Mouse (Mus musculus) stomach, embryonic 15.5 days (tissue): ENCODE data around the gene Tas1r1. TPM values are rescaled to one million over a fixed set of nuclear protein-coding genes. Genes with fewer than 3 reads are reported as not detected.
A peak's percentile ranks its signal among the peaks of the same experiment; 100 is the strongest.

Experiments used
- ATAC-seq: fragments of 200-750 bp; cut with Nextera tagmentation; 2 replicates; pipeline ENCODE4 v1.8.0; 2017; ENCODE audit warnings: low read depth, moderate number of reproducible peaks, moderate TSS enrichment; ENCODE audit not compliant: insufficient read depth, low FRiP score
- H3K27ac ChIP-seq: fragments of 300-500 bp; sonication (generic); 2 replicates; pipeline ENCODE4 v1.5.1; 2015; ENCODE audit warnings: mild to moderate bottlenecking, inconsistent platforms
- H3K27me3 ChIP-seq: fragments of 300-500 bp; sonication (generic); replicated peaks from 2 replicates; pipeline ENCODE4 v1.6.1; 2015; ENCODE audit warnings: inconsistent platforms
- H3K36me3 ChIP-seq: fragments of 300-500 bp; sonication (generic); 2 replicates; pipeline ENCODE4 v1.6.1; 2015; ENCODE audit warnings: inconsistent platforms
- H3K4me1 ChIP-seq: fragments of 300-500 bp; sonication (generic); 2 replicates; pipeline ENCODE4 v1.6.1; 2015; ENCODE audit warnings: inconsistent platforms
- H3K4me2 ChIP-seq: fragments of 300-500 bp; sonication (generic); 2 replicates; pipeline ENCODE4 v1.6.1; 2015; ENCODE audit warnings: mild to moderate bottlenecking, inconsistent platforms
- H3K4me3 ChIP-seq: fragments of 300-500 bp; sonication (generic); replicated peaks from 2 replicates; pipeline ENCODE4 v1.5.1; 2015; ENCODE audit warnings: inconsistent platforms
- H3K9ac ChIP-seq: fragments of 300-500 bp; sonication (generic); 2 replicates; pipeline ENCODE4 v1.6.1; 2015; ENCODE audit warnings: inconsistent platforms
- H3K9me3 ChIP-seq: fragments of 300-500 bp; sonication (generic); 2 replicates; pipeline ENCODE4 v1.6.1; 2016; ENCODE audit warnings: inconsistent platforms
- WGBS: fragments of 180-500 bp; shearing (Covaris S2); methylation state at CpG from one replicate; pipeline ENCODE4 v1.1.7; 2015; 5-methylcytosine and 5-hydroxymethylcytosine counted together
- polyA plus RNA-seq: library from polyadenylated mRNA; unstranded; fragments of >200 nt; fragmentation: Nextera tagmentation; extraction: Ambion mirVana; gene quantifications from 2 replicates; pipeline ENCODE4 v1.2.1, GENCODE M21; 2015

Gene Tas1r1
- polyA plus RNA-seq, 1 experiment from 2014 or later = 0.28 TPM

DNA sequence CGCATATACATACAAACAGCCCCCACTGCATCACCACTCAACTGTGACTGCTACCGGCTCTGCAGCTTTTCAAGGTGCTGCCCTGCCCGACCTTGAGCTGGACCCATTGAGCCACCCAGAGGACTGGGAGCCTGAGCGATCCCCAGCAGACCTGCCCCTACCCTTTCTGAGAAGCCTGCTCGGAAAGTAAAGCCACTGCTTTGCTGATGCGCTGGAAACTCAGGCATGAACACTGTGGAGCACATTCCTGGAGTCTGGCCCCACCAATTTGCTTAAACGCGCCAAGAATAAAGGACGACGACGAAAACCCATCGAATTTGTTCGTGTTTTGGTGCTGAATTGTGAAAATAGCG is 30.2 kb downstream of the Tas1r1 start:
- Histone ChIP-seq H3K9me3 (no peaks in the 10 kb centered on the region), H3K4me1 (peaks cover 41% of the 10 kb centered on the region), H3K27me3 (no peaks in the 10 kb centered on the region), H3K9ac (peak overlapping the region; percentile 62; the same call in 1 of the 2 replicates), H3K27ac (peak overlapping the region; percentile 94), H3K4me2 (peak overlapping the region; percentile 93), H3K36me3 (peaks cover 10% of the 10 kb centered on the region), H3K4me3 (peak overlapping the region; percentile 87)
- no peak for ATAC-seq
- under 1% methylated on average over 14 of the region's 14 CpGs for WGBS

DNA sequence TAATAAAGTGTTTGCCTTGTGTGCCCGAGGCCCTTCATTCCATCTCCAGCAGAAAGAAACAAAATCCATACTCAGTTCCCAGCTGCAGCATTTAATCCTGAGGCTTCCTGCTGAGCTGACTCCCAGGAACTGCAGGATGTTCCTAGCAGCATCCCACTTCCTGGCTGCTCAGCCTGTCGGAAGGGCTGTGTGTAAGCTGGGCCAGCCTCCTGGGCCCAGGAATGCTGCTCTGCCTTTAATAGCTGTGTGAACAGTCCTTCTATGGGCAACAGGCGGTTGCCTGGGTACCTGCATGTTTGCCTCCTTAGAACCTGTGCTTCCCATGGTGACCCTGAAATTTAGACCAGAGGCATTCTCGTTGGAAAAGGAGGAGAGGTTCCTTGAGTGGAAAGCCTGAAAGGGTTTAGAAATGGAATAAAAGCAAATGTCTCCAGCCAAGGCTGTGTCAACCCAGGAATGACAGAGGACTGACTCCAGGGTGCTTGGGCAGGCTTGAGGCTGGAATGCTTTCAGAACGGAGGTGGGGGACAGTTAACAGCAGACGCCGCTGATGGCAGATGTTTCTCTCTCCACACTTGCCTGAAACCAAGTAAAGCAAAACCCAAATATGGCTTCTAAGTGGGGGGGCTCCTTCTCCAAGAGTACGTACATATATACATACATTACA is 30.8 kb downstream of the Tas1r1 start:
- ATAC-seq = no peak
- Histone ChIP-seq H3K4me2 (peak overlapping the region; percentile 93), H3K4me1 (peaks cover 41% of the 10 kb centered on the region), H3K27ac (peak overlapping the region; percentile 94), H3K36me3 (peaks cover 5% of the 10 kb centered on the region), H3K27me3 (no peaks in the 10 kb centered on the region), H3K9ac (peak overlapping the region; percentile 62; the same call in 1 of the 2 replicates), H3K9me3 (no peaks in the 10 kb centered on the region), H3K4me3 (peak overlapping the region; percentile 87)
- WGBS = 6% methylated on average over 8 of the region's 8 CpGs

DNA sequence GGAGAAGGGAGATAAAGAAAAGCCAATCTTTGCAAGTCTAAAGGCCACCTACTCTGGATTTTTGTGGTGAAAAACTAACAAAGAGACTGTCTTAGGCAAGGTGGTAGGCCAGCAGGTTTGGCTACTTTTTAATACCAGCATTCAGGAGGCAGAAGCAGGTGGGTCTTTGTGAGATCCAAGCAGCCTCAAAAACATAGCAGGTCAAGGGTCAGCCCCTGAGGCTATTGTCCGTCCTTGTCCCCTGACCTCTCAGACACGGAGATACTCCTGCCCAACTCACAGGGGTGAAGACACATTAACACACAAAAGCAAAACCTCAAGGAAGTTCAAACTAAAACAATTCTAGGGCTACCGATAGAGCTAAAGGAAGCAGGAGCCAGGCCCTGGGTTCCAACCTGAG is 31.6 kb downstream of the Tas1r1 start:
- no peak overlapping the region for H3K9ac ChIP-seq
- no peaks in the 10 kb centered on the region for H3K36me3 ChIP-seq
- peak overlapping the region; percentile 94; the same call in 1 of the 2 replicates for H3K27ac ChIP-seq
- no peak for ATAC-seq
- H3K27me3 ChIP-seq = no peaks in the 10 kb centered on the region
- H3K4me2 ChIP-seq = no peak overlapping the region
- H3K4me1 ChIP-seq = peaks cover 35% of the 10 kb centered on the region
- H3K4me3 ChIP-seq = no peak overlapping the region
- H3K9me3 ChIP-seq = no peaks in the 10 kb centered on the region
- 43% methylated on average over 3 of the region's 3 CpGs for WGBS

DNA sequence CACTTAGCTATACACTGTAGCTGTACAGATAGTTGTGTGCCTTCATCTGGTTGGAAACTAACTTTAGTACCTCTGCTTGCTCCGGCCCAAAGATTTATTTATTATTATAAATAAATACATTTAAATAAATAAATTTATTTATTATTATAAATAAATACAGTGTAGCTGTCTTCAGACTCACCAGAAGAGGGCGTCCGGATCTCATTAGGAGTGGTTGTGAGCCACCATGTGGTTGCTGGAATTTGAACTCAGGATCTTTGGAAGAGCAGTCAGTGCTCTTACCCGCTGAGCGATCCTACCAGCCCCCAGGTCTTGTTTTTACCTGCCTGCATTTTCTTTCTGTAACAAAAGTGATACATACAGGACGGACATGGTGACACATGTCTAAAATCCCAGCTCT is 32.2 kb downstream of the Tas1r1 start:
- Histone ChIP-seq H3K36me3 (no peaks in the 10 kb centered on the region), H3K9me3 (no peaks in the 10 kb centered on the region), H3K4me3 (no peak overlapping the region), H3K4me2 (no peak overlapping the region), H3K4me1 (peaks cover 28% of the 10 kb centered on the region), H3K27me3 (no peaks in the 10 kb centered on the region), H3K27ac (no peak overlapping the region), H3K9ac (no peak overlapping the region)
- WGBS = 70% methylated on average over 6 of the region's 6 CpGs
- ATAC-seq = no peak

DNA sequence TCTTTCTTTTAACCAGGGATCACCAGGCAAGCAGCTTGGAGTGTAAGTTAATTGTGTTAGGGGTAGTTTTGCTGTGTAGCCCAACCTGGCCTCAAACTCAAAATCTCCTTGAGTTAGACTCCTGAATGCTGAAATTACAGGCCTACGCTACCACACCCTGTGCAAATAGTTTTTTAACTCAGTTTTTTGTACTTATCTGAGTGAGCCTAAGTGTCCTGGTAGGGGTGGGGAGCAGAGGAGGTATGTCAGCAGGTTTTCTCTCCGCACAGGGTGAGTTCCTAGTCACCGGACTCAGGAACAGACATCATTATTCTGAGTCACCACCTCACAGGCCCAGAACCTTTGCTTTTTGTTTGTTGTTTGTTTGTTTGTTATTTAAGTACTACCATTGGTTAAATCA is 36.3 kb downstream of the Tas1r1 start:
- ATAC-seq = no peak
- no peaks in the 10 kb centered on the region for H3K27me3 ChIP-seq
- H3K27ac ChIP-seq = no peak overlapping the region
- H3K4me2 ChIP-seq = no peak overlapping the region
- WGBS = 74% methylated on average over 3 of the region's 3 CpGs
- H3K4me1 ChIP-seq = 0 out of 2 replicates have a peak, but pooled peaks cover 7% of the 10 kb centered on the region
- H3K9ac ChIP-seq = no peak overlapping the region
- H3K36me3 ChIP-seq = no peaks in the 10 kb centered on the region
- no peak overlapping the region for H3K4me3 ChIP-seq
- no peaks in the 10 kb centered on the region for H3K9me3 ChIP-seq

DNA sequence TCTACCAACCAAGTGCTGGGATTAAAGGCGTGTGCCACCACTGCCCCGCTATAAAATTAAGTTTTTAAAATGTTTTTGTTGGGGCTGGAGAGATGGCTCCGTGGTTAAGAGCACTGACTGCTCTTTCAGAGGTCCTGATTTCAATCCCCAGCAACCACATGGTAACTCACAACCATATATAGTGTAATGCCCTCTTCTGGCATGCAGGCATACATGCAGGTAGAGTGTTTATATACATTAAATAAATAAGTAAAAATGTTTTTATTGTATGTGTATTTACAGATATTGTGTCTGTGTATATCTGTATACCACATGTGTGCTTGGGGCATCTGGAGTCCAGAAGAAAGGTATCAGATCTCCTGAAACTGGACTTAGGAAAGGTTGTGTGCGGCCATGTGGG is 37.0 kb downstream of the Tas1r1 start:
- H3K9ac ChIP-seq = no peak overlapping the region
- no peak for ATAC-seq
- no peak overlapping the region for H3K27ac ChIP-seq
- no peaks in the 10 kb centered on the region for H3K27me3 ChIP-seq
- H3K4me1 ChIP-seq = 0 out of 2 replicates have a peak, but pooled peaks cover 5% of the 10 kb centered on the region
- WGBS = 70% methylated on average over 4 of the region's 4 CpGs
- H3K4me2 ChIP-seq = no peak overlapping the region
- no peaks in the 10 kb centered on the region for H3K36me3 ChIP-seq
- no peaks in the 10 kb centered on the region for H3K9me3 ChIP-seq
- H3K4me3 ChIP-seq = no peak overlapping the region

DNA sequence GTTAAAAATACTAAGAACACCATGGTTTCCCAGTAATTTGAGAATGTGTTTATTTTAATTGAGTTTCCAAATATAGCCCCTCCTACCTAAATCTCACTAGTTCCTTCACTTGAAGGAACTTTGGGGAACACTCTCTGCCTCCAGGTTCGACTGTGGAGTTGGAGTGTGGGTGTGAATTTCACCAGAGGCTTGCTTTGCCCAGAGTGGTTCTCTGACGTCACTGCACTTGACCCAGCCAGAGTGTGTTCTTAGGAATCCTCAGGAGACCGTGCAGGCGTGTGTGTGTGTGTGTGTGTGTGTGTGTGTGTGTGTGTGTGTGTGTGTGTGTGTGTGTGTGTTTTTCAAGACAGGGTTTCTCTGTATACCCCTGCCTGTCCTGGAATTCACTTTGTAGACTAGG is 37.5 kb downstream of the Tas1r1 start:
- no peak overlapping the region for H3K9ac ChIP-seq
- 25% methylated on average over 4 of the region's 4 CpGs for WGBS
- H3K36me3 ChIP-seq = no peaks in the 10 kb centered on the region
- no peak overlapping the region for H3K4me2 ChIP-seq
- no peaks in the 10 kb centered on the region for H3K27me3 ChIP-seq
- no peak overlapping the region for H3K4me3 ChIP-seq
- 0 out of 2 replicates have a peak, but pooled peaks cover 5% of the 10 kb centered on the region for H3K4me1 ChIP-seq
- no peak overlapping the region for H3K27ac ChIP-seq
- no peak for ATAC-seq
- no peaks in the 10 kb centered on the region for H3K9me3 ChIP-seq

DNA sequence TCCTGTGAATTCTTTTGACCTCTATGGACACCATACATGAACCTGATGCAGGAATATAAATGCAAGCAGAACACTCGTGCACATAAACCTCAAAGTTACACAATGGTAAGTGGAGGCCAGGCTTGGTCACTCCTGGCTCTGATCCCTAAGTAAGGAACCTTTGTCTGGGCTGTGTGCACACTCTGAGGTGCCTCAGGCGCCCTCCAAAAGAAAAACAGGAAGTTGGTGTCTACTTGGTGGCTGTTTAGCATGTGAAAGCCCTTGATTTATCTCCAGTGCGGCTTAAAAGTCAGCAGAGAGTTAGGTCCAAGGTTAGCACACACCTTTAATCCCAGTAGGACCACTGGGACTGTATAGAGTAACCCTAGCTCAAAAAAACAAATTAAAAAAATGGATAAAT is 38.9 kb downstream of the Tas1r1 start:
- Histone ChIP-seq H3K4me2 (no peak overlapping the region), H3K4me1 (peaks cover 9% of the 10 kb centered on the region; the same call in 1 of the 2 replicates), H3K9ac (no peak overlapping the region), H3K27me3 (no peaks in the 10 kb centered on the region), H3K9me3 (no peaks in the 10 kb centered on the region), H3K27ac (no peak overlapping the region), H3K4me3 (no peak overlapping the region), H3K36me3 (no peaks in the 10 kb centered on the region)
- no peak for ATAC-seq
- WGBS = 69% methylated on average over 3 of the region's 3 CpGs

DNA sequence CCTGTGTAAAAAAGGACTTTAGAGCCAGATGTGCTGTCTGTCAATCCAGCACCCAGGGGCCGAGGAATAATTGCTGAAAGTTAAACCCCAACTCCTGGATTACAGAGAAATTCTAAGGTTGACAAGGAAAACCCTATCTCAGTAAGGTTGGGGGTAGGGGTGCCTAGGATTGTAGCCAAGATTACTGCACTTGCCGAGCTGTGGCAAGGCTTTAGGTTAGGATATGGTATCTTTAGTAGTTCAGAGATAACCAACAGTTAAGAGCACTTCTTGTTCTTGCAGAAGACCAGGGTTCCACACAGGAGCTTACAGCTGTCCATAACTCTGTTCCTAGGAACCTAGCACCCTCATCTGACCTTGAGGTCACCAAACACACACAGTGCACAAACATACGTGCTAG is 40.7 kb downstream of the Tas1r1 start:
- Histone ChIP-seq H3K9ac (no peak overlapping the region), H3K4me2 (peak overlapping the region; percentile 51; the same call in 1 of the 2 replicates), H3K27me3 (no peaks in the 10 kb centered on the region), H3K4me3 (peak overlapping the region; percentile 99), H3K9me3 (no peaks in the 10 kb centered on the region), H3K27ac (no peak overlapping the region), H3K36me3 (no peaks in the 10 kb centered on the region), H3K4me1 (peaks cover 17% of the 10 kb centered on the region; the same call in 1 of the 2 replicates)
- no peak for ATAC-seq
- 60% methylated on average over 3 of the region's 3 CpGs for WGBS

DNA sequence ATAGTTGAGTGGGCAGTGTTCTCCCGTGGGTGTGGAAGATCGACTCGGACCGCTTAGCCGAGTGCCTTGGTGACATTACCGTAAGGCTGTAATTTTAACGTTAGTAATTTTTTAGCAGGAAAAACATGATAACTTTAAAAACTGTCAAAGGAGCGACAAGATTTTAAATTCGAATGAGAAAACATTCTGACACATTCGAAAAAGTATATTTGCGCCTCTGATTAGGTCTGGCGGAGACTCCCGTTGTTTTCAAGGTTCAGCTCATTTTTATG is 41.5 kb downstream of the Tas1r1 start:
- Histone ChIP-seq H3K27ac (peak overlapping the region; percentile 93), H3K4me3 (peak overlapping the region; percentile 99), H3K9ac (peak overlapping the region; percentile 53), H3K36me3 (peaks cover 8% of the 10 kb centered on the region), H3K4me2 (peak overlapping the region; percentile 51), H3K9me3 (no peaks in the 10 kb centered on the region), H3K27me3 (no peaks in the 10 kb centered on the region), H3K4me1 (peaks cover 17% of the 10 kb centered on the region; the same call in 1 of the 2 replicates)
- WGBS = 3% methylated on average over 13 of the region's 13 CpGs
- no peak for ATAC-seq

DNA sequence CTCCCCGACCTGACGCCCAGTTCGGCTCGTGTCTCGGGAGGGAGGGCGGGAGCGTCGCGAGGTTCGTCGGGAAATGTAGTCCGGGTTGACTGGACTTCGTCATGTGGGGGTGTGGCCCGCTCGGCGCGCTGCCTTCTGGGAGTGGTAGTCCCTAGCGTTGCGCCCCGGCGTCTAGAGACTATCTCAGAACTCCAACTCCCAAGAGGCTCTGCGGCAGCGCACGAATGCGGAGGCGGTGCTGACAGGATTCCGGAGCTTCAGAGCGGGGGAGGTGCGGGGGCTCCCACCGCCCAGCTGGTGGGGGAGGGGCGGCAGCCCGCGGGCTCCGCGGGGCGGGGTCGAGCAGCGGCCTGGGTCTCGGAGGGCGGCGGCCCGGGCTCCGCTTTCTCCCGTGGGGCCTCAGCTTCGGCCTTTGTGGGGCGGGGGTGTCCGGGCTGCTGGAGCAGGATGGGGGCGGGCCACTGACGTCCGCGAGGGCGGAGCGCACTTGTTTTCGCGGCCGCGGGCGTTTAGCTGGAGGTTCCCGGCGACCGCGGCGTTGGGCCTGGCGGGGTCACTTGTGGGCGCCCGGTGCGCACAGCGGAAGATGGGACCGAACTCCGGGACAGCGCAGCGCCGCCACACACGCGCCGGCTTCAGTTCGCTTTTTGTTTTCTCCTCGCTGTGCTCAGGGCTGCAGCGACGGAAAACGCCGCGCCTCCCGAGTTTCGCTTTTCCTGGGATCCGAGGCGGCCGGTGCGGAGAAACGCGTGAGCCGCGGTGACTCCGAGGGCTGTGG is 42.0 kb downstream of the Tas1r1 start, which contains the start of gene Phf13:
Gene Phf13 (minus strand): TSS at position 86 of the 778 bp plus-strand sequence.
- H3K27me3 ChIP-seq = no peaks in the 10 kb centered on the region
- peak within 1 kb of the TSS; percentile 99 for H3K4me3 ChIP-seq
- H3K36me3 ChIP-seq = peaks cover 13% of the 10 kb centered on the region
- peak within 1 kb of the TSS; percentile 87 for H3K4me2 ChIP-seq
- peak within 1 kb of the TSS; percentile 93 for H3K27ac ChIP-seq
- H3K9ac ChIP-seq = peak within 1 kb of the TSS; percentile 90
- under 1% methylated on average over 93 of the region's 94 CpGs for WGBS
- H3K9me3 ChIP-seq = no peaks in the 10 kb centered on the region
- peaks cover 17% of the 10 kb centered on the region; the same call in 1 of the 2 replicates for H3K4me1 ChIP-seq
- peak; percentile 96 for ATAC-seq
